Mouse (Mus musculus) kidney, postnatal 36 days (tissue): ENCODE results near the gene Them7.

ENCODE experiments used
- DNase-seq, 2 experiments: peaks; one replicate each; pipeline ENCODE4 v3.0.0; 2021 to 2022; ENCODE audit warnings: mixed read lengths in 2 of 2

The Them7 gene

GRCm38 (mm10) chr2:105311991-105312390 lies 87.9 kb downstream of the Them7 start:
- no peak for DNase-seq

GRCm38 (mm10) chr2:105313077-105313476 lies 89.0 kb downstream of the Them7 start:
- peak; percentile 23 to 32 for DNase-seq

- DNase-seq, result no peak
Observed at GRCm38 (mm10) chr2:105317556-105318184, 93.5 kb downstream of the Them7 start.

- DNase-seq, result no peak
Observed at GRCm38 (mm10) chr2:105326067-105326466, 101.9 kb downstream of the Them7 start.

- DNase-seq, result no peak
Observed at GRCm38 (mm10) chr2:105330024-105330423, 105.9 kb downstream of the Them7 start.

- DNase-seq, result no peak
Observed at GRCm38 (mm10) chr2:105333107-105333506, 109.0 kb downstream of the Them7 start.

GRCm38 (mm10) chr2:105333976-105334713 lies 110.0 kb downstream of the Them7 start:
- peak; percentile 36 to 47 for DNase-seq

- peak; percentile 25 to 28 for DNase-seq
Observed at GRCm38 (mm10) chr2:105335661-105336060, 111.5 kb downstream of the Them7 start.

GRCm38 (mm10) chr2:105336314-105337027 lies 112.4 kb downstream of the Them7 start:
- DNase-seq, result peak; percentile 46

- no peak for DNase-seq
Observed at GRCm38 (mm10) chr2:105337171-105337875, 113.2 kb downstream of the Them7 start.

GRCm38 (mm10) chr2:105339993-105340392 lies 115.9 kb downstream of the Them7 start:
- peak; percentile 7 to 17 for DNase-seq

- no peak for DNase-seq
Observed at GRCm38 (mm10) chr2:105348886-105349285, 124.8 kb downstream of the Them7 start.

GRCm38 (mm10) chr2:105356791-105357190 lies 132.7 kb downstream of the Them7 start:
- no peak for DNase-seq

- no peak for DNase-seq
Observed at GRCm38 (mm10) chr2:105358040-105358439, 133.9 kb downstream of the Them7 start.

- no peak for DNase-seq
Observed at GRCm38 (mm10) chr2:105367623-105368022, 143.5 kb downstream of the Them7 start.

GRCm38 (mm10) chr2:105370240-105370639 lies 146.1 kb downstream of the Them7 start:
- no peak for DNase-seq

- no peak for DNase-seq
Observed at GRCm38 (mm10) chr2:105370698-105371097, 146.6 kb downstream of the Them7 start.

GRCm38 (mm10) chr2:105372156-105372555 lies 148.0 kb downstream of the Them7 start:
- DNase-seq, result no peak

- DNase-seq, result peak; percentile 48 to 56
Observed at GRCm38 (mm10) chr2:105372727-105373126, 148.6 kb downstream of the Them7 start.

- no peak for DNase-seq
Observed at GRCm38 (mm10) chr2:105373658-105374057, 149.5 kb downstream of the Them7 start.

GRCm38 (mm10) chr2:105375261-105375660 lies 151.1 kb downstream of the Them7 start:
- no peak for DNase-seq

- DNase-seq, result no peak
Observed at GRCm38 (mm10) chr2:105375705-105376104, 151.6 kb downstream of the Them7 start.

GRCm38 (mm10) chr2:105379682-105380081 lies 155.6 kb downstream of the Them7 start:
- DNase-seq, result no peak
